Mouse (Mus musculus): ENCODE results near the gene Cntnap5c. TPM values are rescaled to one million over a fixed set of nuclear protein-coding genes. Genes with fewer than 3 reads are reported as not detected.
"Not testable (repeated sequence)": the region's sequence is repeated elsewhere in the genome, so short reads cannot be mapped to it uniquely, and the experiment has no call there.

Gene Cntnap5c
- polyA plus RNA-seq, 1 experiment from 2014 or later: not detected

DNA sequence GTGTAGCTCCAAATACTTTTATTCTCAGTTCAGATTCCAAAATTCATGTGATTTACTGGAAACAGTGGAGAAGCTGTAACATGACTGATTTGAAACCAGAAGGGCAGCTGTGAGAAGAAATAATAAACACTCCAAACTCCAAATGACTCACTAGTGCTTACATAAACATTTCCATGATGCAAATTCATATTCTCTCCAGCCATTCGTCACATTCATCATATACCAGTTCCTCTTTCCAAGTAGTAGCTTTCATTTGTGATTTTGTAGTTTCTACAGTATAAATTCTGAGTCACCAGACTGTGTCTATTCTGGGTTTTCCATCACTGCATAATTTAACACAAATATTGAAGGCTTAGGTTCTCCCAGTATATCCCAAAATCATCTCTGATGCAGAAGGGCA, 31.8 kb downstream of the Cntnap5c start:
- 68% methylated on average over 1 of the region's 1 CpGs for WGBS
- Histone ChIP-seq H3K4me3 (ENCODE audit: low read length) (no peak overlapping the region), H3K4me1 (ENCODE audit: insufficient read depth, low read length) (no peaks in the 10 kb centered on the region), H3K9me3 (ENCODE audit: low read length) (no peaks in the 10 kb centered on the region), H3K4me2 (replicated peaks; ENCODE audit: low read depth, low read length) (no peak overlapping the region), H3K36me3 (ENCODE audit: insufficient read depth, low read length) (no peaks in the 10 kb centered on the region), H3K9ac (replicated peaks; ENCODE audit: low read length) (no peak overlapping the region), H3K27ac (ENCODE audit: low read length) (no peak overlapping the region), H3K27me3 (ENCODE audit: insufficient read depth, low read length) (no peaks in the 10 kb centered on the region)
- no peak for ATAC-seq (ENCODE audit: low FRiP score, low TSS enrichment)

DNA sequence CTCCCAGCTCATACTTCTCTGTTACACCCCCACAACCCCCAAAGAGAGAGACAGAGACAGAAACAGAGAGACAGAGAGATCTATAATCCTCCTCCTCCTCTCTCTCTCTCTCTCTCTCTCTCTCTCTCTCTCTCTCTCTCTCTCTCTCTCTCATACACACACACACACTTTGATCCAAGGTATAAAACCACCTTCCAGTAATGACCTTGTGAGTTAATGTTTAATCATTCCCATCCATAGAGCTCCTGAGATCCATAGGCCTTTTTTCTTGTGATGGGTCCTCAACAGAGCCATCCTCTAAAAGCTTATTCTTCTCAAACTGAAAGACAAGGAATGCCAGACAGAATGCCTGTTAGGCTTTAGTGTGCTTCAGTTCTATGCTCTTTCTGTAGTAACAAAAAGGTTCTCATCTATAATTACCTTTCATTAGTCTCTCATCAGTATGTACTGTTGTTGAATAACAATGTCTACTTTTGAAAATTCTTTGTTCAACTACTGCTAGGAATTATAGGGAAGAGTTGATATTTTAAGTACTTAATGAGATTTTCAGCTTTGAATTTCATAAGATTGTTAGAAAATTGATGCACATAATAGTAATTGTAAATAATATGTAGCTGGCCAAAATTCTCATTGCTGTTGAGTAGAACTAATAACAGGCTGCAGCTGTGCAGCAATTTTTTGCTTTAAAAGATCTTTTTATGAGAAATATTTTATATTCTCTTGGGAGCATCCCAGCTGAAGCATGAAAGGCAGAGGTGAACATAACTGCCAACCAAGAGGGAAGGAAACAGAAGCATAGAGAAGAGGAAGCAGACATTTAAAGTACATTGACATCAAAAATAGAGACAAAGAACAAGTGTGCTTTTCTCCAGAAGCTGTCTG, 68.0 kb downstream of the Cntnap5c start:
- no peak overlapping the region for H3K4me2 ChIP-seq (replicated peaks; ENCODE audit: low read depth, low read length)
- no peak for ATAC-seq (ENCODE audit: low FRiP score, low TSS enrichment)
- no peak overlapping the region for H3K4me3 ChIP-seq (ENCODE audit: low read length)
- no peak overlapping the region for H3K27ac ChIP-seq (ENCODE audit: low read length)
- H3K9ac ChIP-seq (replicated peaks; ENCODE audit: low read length): no peak overlapping the region
- H3K4me1 ChIP-seq (ENCODE audit: insufficient read depth, low read length): no peaks in the 10 kb centered on the region
- no peaks in the 10 kb centered on the region for H3K27me3 ChIP-seq (ENCODE audit: insufficient read depth, low read length)
- no peaks in the 10 kb centered on the region for H3K36me3 ChIP-seq (ENCODE audit: insufficient read depth, low read length)
- no peaks in the 10 kb centered on the region for H3K9me3 ChIP-seq (ENCODE audit: low read length)

DNA sequence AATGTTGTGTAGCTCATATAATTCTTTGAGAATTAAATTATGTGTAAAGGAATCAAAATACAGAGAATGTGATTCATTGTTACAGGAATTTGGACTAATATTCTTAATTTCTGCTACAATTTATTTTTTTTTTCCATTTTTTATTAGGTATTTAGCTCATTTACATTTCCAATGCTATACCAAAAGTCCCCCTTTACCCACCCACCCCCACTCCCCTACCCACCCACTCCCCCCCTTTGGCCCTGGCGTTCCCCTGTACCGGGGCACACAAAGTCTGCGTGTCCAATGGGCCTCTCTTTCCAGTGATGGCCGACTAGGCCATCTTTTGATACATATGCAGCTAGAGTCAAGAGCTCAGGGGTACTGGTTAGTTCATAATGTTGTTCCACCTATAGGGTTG, 86.4 kb downstream of the Cntnap5c start:
- not testable (repeated sequence) for H3K4me1 ChIP-seq (ENCODE audit: insufficient read depth, low read length); H3K4me3 ChIP-seq (ENCODE audit: low read length); H3K9me3 ChIP-seq (ENCODE audit: low read length); H3K4me2 ChIP-seq (replicated peaks; ENCODE audit: low read depth, low read length); H3K9ac ChIP-seq (replicated peaks; ENCODE audit: low read length); H3K27me3 ChIP-seq (ENCODE audit: insufficient read depth, low read length); H3K27ac ChIP-seq (ENCODE audit: low read length); ATAC-seq (ENCODE audit: low FRiP score, low TSS enrichment); H3K36me3 ChIP-seq (ENCODE audit: insufficient read depth, low read length)
- no CpG with 5 or more reads among the region's 4 CpGs for WGBS

DNA sequence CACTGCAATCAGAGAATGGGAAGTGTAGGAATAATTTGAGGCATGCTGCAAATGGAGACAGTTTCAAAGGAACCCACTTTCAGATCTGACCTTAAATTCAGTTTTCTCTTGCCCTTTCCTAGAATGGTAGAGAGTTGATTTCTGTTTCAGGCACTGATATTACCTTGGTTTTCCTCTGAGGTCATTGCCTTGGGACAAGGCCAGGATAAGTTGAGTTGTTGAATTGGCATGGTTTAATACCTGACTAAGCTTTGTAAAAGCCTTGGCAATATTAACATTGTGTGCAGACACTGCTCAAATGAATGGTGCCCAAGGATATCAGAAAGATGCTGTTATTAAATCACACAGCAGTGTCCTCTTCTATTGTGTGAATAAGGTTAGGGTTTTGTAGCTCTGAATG, 96.6 kb downstream of the Cntnap5c start:
- no peak for ATAC-seq (ENCODE audit: low FRiP score, low TSS enrichment)
- Histone ChIP-seq H3K27me3 (ENCODE audit: insufficient read depth, low read length) (no peaks in the 10 kb centered on the region), H3K4me3 (ENCODE audit: low read length) (no peak overlapping the region), H3K4me2 (replicated peaks; ENCODE audit: low read depth, low read length) (no peak overlapping the region), H3K9ac (replicated peaks; ENCODE audit: low read length) (no peak overlapping the region), H3K9me3 (ENCODE audit: low read length) (no peaks in the 10 kb centered on the region), H3K27ac (ENCODE audit: low read length) (no peak overlapping the region), H3K36me3 (ENCODE audit: insufficient read depth, low read length) (no peaks in the 10 kb centered on the region), H3K4me1 (ENCODE audit: insufficient read depth, low read length) (no peaks in the 10 kb centered on the region)

DNA sequence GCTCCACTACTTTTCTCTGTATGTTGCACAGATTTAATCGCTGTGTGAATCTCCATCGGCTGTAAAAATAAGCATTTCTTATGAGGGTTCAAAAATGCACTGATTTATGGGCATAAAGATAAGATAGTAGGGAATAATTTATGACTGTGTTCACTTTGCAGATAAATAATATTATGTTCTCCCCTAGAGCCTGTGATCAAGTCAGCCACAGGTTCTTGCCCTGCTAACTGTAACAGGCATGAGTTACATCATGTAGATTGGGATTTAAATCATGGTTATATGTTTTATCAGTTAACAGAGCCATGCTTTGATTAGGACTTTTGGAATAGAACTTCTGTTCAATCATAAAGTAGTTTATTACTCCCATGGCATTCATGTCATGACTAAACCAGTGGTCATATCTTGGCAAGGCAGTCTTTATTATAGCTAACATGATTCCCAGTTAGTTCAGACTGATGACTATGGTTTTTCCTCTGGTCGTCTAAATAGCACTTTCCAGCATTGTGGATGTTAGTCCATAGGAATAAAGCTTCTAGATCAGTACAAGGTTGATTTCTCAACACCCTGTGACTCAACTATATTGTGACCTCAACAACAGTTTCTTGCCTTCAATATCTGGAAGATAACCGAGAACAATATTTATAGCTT, 118.5 kb downstream of the Cntnap5c start:
- no peak for ATAC-seq (ENCODE audit: low FRiP score, low TSS enrichment)

DNA sequence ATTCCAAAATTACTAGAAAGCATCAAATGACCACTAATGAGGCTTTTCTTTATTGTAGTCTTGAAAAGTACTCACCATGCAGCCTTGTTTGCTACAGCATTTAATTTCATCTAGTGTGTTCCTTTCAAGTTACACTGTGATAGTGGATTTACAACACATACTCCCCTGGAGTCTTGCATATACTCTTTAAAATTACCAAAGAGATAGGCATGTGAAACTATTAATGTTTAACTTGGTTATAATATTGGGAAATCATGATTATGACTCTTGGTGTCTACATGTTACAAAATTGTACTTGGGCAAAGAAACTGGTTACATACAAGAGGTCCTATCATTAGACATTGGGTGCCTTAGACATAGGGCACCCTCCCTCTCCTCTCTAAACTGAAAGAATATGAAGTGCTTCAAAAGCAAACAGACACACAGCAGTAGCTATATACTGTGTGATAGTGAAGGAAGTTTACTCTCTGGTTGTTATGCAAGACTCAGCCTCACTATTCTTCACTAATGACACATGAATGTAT, 142.5 kb downstream of the Cntnap5c start:
- H3K27ac ChIP-seq (ENCODE audit: low read length): no peak overlapping the region
- no peak overlapping the region for H3K4me2 ChIP-seq (replicated peaks; ENCODE audit: low read depth, low read length)
- no peak overlapping the region for H3K4me3 ChIP-seq (ENCODE audit: low read length)
- H3K27me3 ChIP-seq (ENCODE audit: insufficient read depth, low read length): no peaks in the 10 kb centered on the region
- no peak for ATAC-seq (ENCODE audit: low FRiP score, low TSS enrichment)
- no peak overlapping the region for H3K9ac ChIP-seq (replicated peaks; ENCODE audit: low read length)
- no peaks in the 10 kb centered on the region for H3K4me1 ChIP-seq (ENCODE audit: insufficient read depth, low read length)
- no peaks in the 10 kb centered on the region for H3K36me3 ChIP-seq (ENCODE audit: insufficient read depth, low read length)
- no peaks in the 10 kb centered on the region for H3K9me3 ChIP-seq (ENCODE audit: low read length)

More for the DNA sequence above, 118.5 kb downstream of the Cntnap5c start:
- WGBS: 72% methylated on average over 4 of the region's 4 CpGs
- H3K36me3 ChIP-seq (ENCODE audit: insufficient read depth, low read length): no peaks in the 10 kb centered on the region
- H3K27ac ChIP-seq (ENCODE audit: low read length): no peak overlapping the region
- H3K27me3 ChIP-seq (ENCODE audit: insufficient read depth, low read length): no peaks in the 10 kb centered on the region
- no peak overlapping the region for H3K4me3 ChIP-seq (ENCODE audit: low read length)
- H3K9ac ChIP-seq (replicated peaks; ENCODE audit: low read length): no peak overlapping the region
- H3K4me2 ChIP-seq (replicated peaks; ENCODE audit: low read depth, low read length): no peak overlapping the region
- H3K4me1 ChIP-seq (ENCODE audit: insufficient read depth, low read length): no peaks in the 10 kb centered on the region
- H3K9me3 ChIP-seq (ENCODE audit: low read length): no peaks in the 10 kb centered on the region

DNA sequence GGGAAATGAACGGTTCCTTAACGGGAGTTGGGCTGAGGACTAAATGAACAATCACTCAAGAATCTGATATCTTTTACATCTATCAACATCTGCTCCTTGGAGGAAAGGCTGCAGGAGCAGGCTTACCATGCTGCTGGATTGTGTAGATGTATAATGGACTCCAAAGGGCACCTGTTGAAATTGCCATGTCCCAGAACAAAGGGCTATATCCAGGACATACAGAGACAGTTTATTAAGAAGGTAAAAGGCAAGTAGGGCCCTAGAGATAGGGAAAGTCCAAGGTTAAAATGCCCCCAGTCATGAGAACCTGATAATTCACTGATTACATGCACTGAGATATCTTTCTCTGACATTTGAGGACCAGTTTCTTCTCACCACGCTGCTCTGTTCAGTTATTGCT, 214.9 kb downstream of the Cntnap5c start:
- no peak overlapping the region for H3K9ac ChIP-seq (replicated peaks; ENCODE audit: low read length)
- no peak overlapping the region for H3K27ac ChIP-seq (ENCODE audit: low read length)
- no peak overlapping the region for H3K4me2 ChIP-seq (replicated peaks; ENCODE audit: low read depth, low read length)
- 73% methylated on average over 3 of the region's 3 CpGs for WGBS
- H3K4me3 ChIP-seq (ENCODE audit: low read length): no peak overlapping the region
- no peaks in the 10 kb centered on the region for H3K4me1 ChIP-seq (ENCODE audit: insufficient read depth, low read length)
- no peaks in the 10 kb centered on the region for H3K9me3 ChIP-seq (ENCODE audit: low read length)
- no peaks in the 10 kb centered on the region for H3K27me3 ChIP-seq (ENCODE audit: insufficient read depth, low read length)
- no peak for ATAC-seq (ENCODE audit: low FRiP score, low TSS enrichment)
- no peaks in the 10 kb centered on the region for H3K36me3 ChIP-seq (ENCODE audit: insufficient read depth, low read length)

DNA sequence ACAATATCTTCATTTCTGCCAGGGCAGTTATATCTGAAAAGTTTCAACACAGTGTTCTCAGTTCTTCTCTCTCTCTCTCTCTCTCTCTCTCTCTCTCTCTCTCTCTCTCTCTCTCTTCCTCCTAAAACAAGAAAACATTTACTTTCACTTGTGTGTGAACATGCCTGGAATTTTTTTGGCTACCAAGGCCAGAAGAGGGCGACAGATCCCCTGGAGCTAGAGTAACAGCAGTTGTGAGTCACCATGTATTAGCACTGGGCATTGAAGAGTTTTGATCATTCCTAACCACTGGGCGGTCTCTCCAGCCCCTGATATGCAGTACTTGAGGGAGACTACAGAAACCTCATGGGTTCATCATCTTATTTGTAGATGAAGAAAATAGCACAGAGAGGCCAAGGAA, 219.1 kb downstream of the Cntnap5c start:
- Histone ChIP-seq H3K4me1 (ENCODE audit: insufficient read depth, low read length) (no peaks in the 10 kb centered on the region), H3K9me3 (ENCODE audit: low read length) (no peaks in the 10 kb centered on the region), H3K27me3 (ENCODE audit: insufficient read depth, low read length) (no peaks in the 10 kb centered on the region), H3K4me2 (replicated peaks; ENCODE audit: low read depth, low read length) (no peak overlapping the region), H3K9ac (replicated peaks; ENCODE audit: low read length) (no peak overlapping the region), H3K36me3 (ENCODE audit: insufficient read depth, low read length) (no peaks in the 10 kb centered on the region), H3K27ac (ENCODE audit: low read length) (no peak overlapping the region), H3K4me3 (ENCODE audit: low read length) (no peak overlapping the region)
- ATAC-seq (ENCODE audit: low FRiP score, low TSS enrichment): no peak
- WGBS: 47% methylated on average over 2 of the region's 2 CpGs

DNA sequence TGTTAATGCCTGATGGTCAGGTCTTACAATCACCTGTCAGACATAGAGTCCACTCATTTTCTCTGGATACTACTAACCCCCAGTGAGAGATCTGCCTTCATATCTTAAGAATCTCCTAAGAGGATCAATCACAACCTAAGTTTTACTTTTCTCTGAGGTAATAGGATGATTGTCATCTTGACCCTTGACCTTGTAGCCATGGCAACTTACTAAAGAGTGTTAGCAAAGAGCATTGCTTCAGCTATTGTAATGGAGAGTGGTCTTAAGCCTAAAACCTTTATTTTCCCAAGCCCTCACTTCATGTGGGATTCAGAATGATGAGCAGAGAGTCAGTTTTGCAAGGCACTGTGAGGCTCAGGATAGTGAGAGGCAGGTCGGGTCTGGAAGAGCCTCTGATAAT, 227.1 kb downstream of the Cntnap5c start:
- H3K36me3 ChIP-seq (ENCODE audit: insufficient read depth, low read length): no peaks in the 10 kb centered on the region
- no peak overlapping the region for H3K27ac ChIP-seq (ENCODE audit: low read length)
- no peak overlapping the region for H3K4me2 ChIP-seq (replicated peaks; ENCODE audit: low read depth, low read length)
- H3K9me3 ChIP-seq (ENCODE audit: low read length): no peaks in the 10 kb centered on the region
- no peaks in the 10 kb centered on the region for H3K27me3 ChIP-seq (ENCODE audit: insufficient read depth, low read length)
- H3K4me1 ChIP-seq (ENCODE audit: insufficient read depth, low read length): no peaks in the 10 kb centered on the region
- no peak overlapping the region for H3K4me3 ChIP-seq (ENCODE audit: low read length)
- ATAC-seq (ENCODE audit: low FRiP score, low TSS enrichment): no peak
- 53% methylated on average over 1 of the region's 1 CpGs for WGBS
- no peak overlapping the region for H3K9ac ChIP-seq (replicated peaks; ENCODE audit: low read length)

DNA sequence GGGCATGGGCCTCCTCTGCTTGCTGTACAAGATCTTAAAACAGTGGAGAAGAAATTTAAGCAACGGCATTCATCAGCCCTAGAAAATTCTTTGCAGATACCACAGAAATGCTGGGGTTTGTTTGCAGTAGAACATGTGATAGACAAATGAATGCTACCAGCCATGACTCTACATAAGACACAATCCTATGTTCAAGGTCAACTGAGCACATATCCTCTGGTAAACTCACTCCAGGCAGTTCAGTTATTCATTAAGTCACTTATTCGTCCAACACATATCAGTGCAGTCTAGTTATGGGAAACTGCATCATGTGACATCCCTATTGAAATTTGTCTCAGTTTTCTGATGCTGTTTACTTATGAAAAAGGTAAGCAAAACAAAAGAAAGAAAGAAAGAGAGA, 229.7 kb downstream of the Cntnap5c start:
- Histone ChIP-seq H3K4me3 (ENCODE audit: low read length) (no peak overlapping the region), H3K36me3 (ENCODE audit: insufficient read depth, low read length) (no peaks in the 10 kb centered on the region), H3K4me2 (replicated peaks; ENCODE audit: low read depth, low read length) (no peak overlapping the region), H3K9me3 (ENCODE audit: low read length) (no peaks in the 10 kb centered on the region), H3K27me3 (ENCODE audit: insufficient read depth, low read length) (no peaks in the 10 kb centered on the region), H3K9ac (replicated peaks; ENCODE audit: low read length) (no peak overlapping the region), H3K4me1 (ENCODE audit: insufficient read depth, low read length) (no peaks in the 10 kb centered on the region), H3K27ac (ENCODE audit: low read length) (no peak overlapping the region)
- ATAC-seq (ENCODE audit: low FRiP score, low TSS enrichment): no peak
- WGBS: 86% methylated on average over 2 of the region's 2 CpGs

All from kidney, embryonic 16.5 days (tissue).